Mouse (Mus musculus) stomach, embryonic 14.5 days (tissue): ENCODE measurements around the gene Atp6v0a1. TPM values are rescaled to one million over a fixed set of nuclear protein-coding genes. Genes with fewer than 3 reads are reported as not detected.

Experiments
- ATAC-seq: fragments of 200-750 bp; cut with Nextera tagmentation; 2 replicates; pipeline ENCODE4 v1.8.0; 2017; ENCODE audit warnings: low read depth, moderate TSS enrichment; ENCODE audit not compliant: insufficient number of reproducible peaks, insufficient read depth, low FRiP score
- H3K27ac ChIP-seq: fragments of 300-500 bp; sonication (generic); 2 replicates; pipeline ENCODE4 v1.5.1; 2014; ENCODE audit warnings: mild to moderate bottlenecking, low read length, moderate library complexity, mixed read lengths
- H3K27me3 ChIP-seq: fragments of 300-500 bp; sonication (generic); 2 replicates; pipeline ENCODE4 v1.6.1; 2014; ENCODE audit warnings: low read length, control low read depth, mixed read lengths; ENCODE audit not compliant: control insufficient read depth, insufficient read depth
- H3K36me3 ChIP-seq: fragments of 300-500 bp; sonication (generic); 2 replicates; pipeline ENCODE4 v1.6.1; 2014; ENCODE audit warnings: mild to moderate bottlenecking, control low read depth, low read length, moderate library complexity, mixed read lengths; ENCODE audit not compliant: control insufficient read depth, insufficient read depth
- H3K4me1 ChIP-seq: fragments of 300-500 bp; sonication (generic); 2 replicates; pipeline ENCODE4 v1.6.1; 2014; ENCODE audit warnings: low read length, control low read depth, mixed read lengths; ENCODE audit not compliant: control insufficient read depth, insufficient read depth
- H3K4me2 ChIP-seq: fragments of 300-500 bp; sonication (generic); replicated peaks from 2 replicates; pipeline ENCODE4 v1.6.1; 2014; ENCODE audit warnings: low read depth, low read length, control low read depth
- H3K4me3 ChIP-seq: fragments of 300-500 bp; sonication (generic); 2 replicates; pipeline ENCODE4 v1.5.1; 2014; ENCODE audit warnings: low read depth, low read length, control low read depth
- H3K9ac ChIP-seq: fragments of 300-500 bp; sonication (generic); replicated peaks from 2 replicates; pipeline ENCODE4 v1.6.1; 2014; ENCODE audit warnings: low read depth, mild to moderate bottlenecking, control low read depth, low read length, moderate library complexity, mixed read lengths
- H3K9me3 ChIP-seq: fragments of 300-500 bp; sonication (generic); 2 replicates; pipeline ENCODE4 v1.6.1; 2016; ENCODE audit warnings: low read depth, low read length, control low read depth; ENCODE audit not compliant: control insufficient read depth
- WGBS: fragments of 180-500 bp; shearing (Covaris S2); extraction: QIAGEN DNeasy Blood & Tissue Kit; methylation state at CpG from one replicate; pipeline ENCODE4 v1.1.7; 2014; 5-methylcytosine and 5-hydroxymethylcytosine counted together
- polyA plus RNA-seq: library from polyadenylated mRNA; unstranded; fragments of >200 nt; fragmentation: Nextera tagmentation; extraction: Ambion mirVana; gene quantifications from 2 replicates; pipeline ENCODE4 v1.2.1, GENCODE M21; 2014

Gene Atp6v0a1
- polyA plus RNA-seq, 1 experiment from 2014 or later: 42.0 TPM

- Histone ChIP-seq H3K4me1 (peaks cover 49% of the 10 kb centered on the region), H3K4me2 (no peak overlapping the region), H3K27me3 (no peaks in the 10 kb centered on the region), H3K36me3 (no peaks in the 10 kb centered on the region; the same call in 1 of the 2 replicates), H3K4me3 (no peak overlapping the region), H3K27ac (no peak overlapping the region), H3K9me3 (no peaks in the 10 kb centered on the region), H3K9ac (no peak overlapping the region)
- WGBS: 70% methylated on average over 6 of the region's 6 CpGs
- no peak for ATAC-seq
These were observed 43.5 kb upstream of the Atp6v0a1 start for GRCm38 (mm10) chr11:100965760-100966159.

GRCm38 (mm10) chr11:100967376-100967775, 41.9 kb upstream of the Atp6v0a1 start:
- H3K9me3 ChIP-seq: no peaks in the 10 kb centered on the region
- H3K4me3 ChIP-seq: peak overlapping the region; percentile 3; the same call in 1 of the 2 replicates
- no peak overlapping the region for H3K27ac ChIP-seq
- no peak for ATAC-seq
- 58% methylated on average over 5 of the region's 5 CpGs for WGBS
- peaks cover 48% of the 10 kb centered on the region for H3K4me1 ChIP-seq
- peak overlapping the region; percentile 74 for H3K4me2 ChIP-seq
- H3K9ac ChIP-seq: no peak overlapping the region
- no peaks in the 10 kb centered on the region for H3K27me3 ChIP-seq
- H3K36me3 ChIP-seq: no peaks in the 10 kb centered on the region; the same call in 1 of the 2 replicates

GRCm38 (mm10) chr11:100967881-100968420, 41.3 kb upstream of the Atp6v0a1 start:
- no peak for ATAC-seq
- H3K27ac ChIP-seq: no peak overlapping the region
- peak overlapping the region; percentile 74 for H3K4me2 ChIP-seq
- H3K9ac ChIP-seq: 0 out of 2 replicates have a peak overlapping the region, but pooled peaks have one; percentile 11
- peaks cover 42% of the 10 kb centered on the region for H3K4me1 ChIP-seq
- 83% methylated on average over 5 of the region's 5 CpGs for WGBS
- no peaks in the 10 kb centered on the region; the same call in 1 of the 2 replicates for H3K36me3 ChIP-seq
- H3K27me3 ChIP-seq: no peaks in the 10 kb centered on the region
- peak overlapping the region; percentile 70 for H3K4me3 ChIP-seq
- H3K9me3 ChIP-seq: no peaks in the 10 kb centered on the region

GRCm38 (mm10) chr11:100968501-100968900, 40.8 kb upstream of the Atp6v0a1 start:
- Histone ChIP-seq H3K36me3 (no peaks in the 10 kb centered on the region; the same call in 1 of the 2 replicates), H3K9ac (peak overlapping the region; percentile 87), H3K4me1 (peaks cover 37% of the 10 kb centered on the region), H3K27ac (peak overlapping the region; percentile 95; the same call in 1 of the 2 replicates), H3K4me3 (peak overlapping the region; percentile 70), H3K4me2 (peak overlapping the region; percentile 74), H3K9me3 (no peaks in the 10 kb centered on the region), H3K27me3 (no peaks in the 10 kb centered on the region)
- ATAC-seq: no peak
- WGBS: 69% methylated on average over 5 of the region's 5 CpGs

GRCm38 (mm10) chr11:100969189-100969743, 40.0 kb upstream of the Atp6v0a1 start:
- Histone ChIP-seq H3K27me3 (no peaks in the 10 kb centered on the region), H3K9ac (peak overlapping the region; percentile 87), H3K4me2 (peak overlapping the region; percentile 74), H3K36me3 (no peaks in the 10 kb centered on the region; the same call in 1 of the 2 replicates), H3K4me1 (peaks cover 30% of the 10 kb centered on the region; the same call in 1 of the 2 replicates), H3K4me3 (peak overlapping the region; percentile 70), H3K9me3 (no peaks in the 10 kb centered on the region), H3K27ac (peak overlapping the region; percentile 95)
- 3% methylated on average over 28 of the region's 35 CpGs for WGBS
- no peak for ATAC-seq

GRCm38 (mm10) chr11:100969744-100970556, 39.3 kb upstream of the Atp6v0a1 start:
- ATAC-seq: peak; percentile 71; the same call in 1 of the 2 replicates
- peaks cover 25% of the 10 kb centered on the region; the same call in 1 of the 2 replicates for H3K4me1 ChIP-seq
- peak overlapping the region; percentile 95 for H3K27ac ChIP-seq
- under 1% methylated on average over 65 of the region's 65 CpGs for WGBS
- H3K27me3 ChIP-seq: no peaks in the 10 kb centered on the region
- no peaks in the 10 kb centered on the region for H3K36me3 ChIP-seq
- peak overlapping the region; percentile 87 for H3K9ac ChIP-seq
- no peaks in the 10 kb centered on the region for H3K9me3 ChIP-seq
- H3K4me2 ChIP-seq: peak overlapping the region; percentile 74
- H3K4me3 ChIP-seq: peak overlapping the region; percentile 70

GRCm38 (mm10) chr11:100970557-100970937, 38.7 kb upstream of the Atp6v0a1 start, which contains the start of gene Cavin1:
Gene Cavin1 (minus strand): TSS chr11:100970887.
- Histone ChIP-seq H3K9me3 (no peaks in the 10 kb centered on the region), H3K4me1 (peaks cover 21% of the 10 kb centered on the region; the same call in 1 of the 2 replicates), H3K4me2 (peak within 1 kb of the TSS; percentile 74), H3K27ac (peak within 1 kb of the TSS; percentile 95), H3K27me3 (no peaks in the 10 kb centered on the region), H3K36me3 (no peaks in the 10 kb centered on the region), H3K4me3 (peak within 1 kb of the TSS; percentile 70), H3K9ac (peak within 1 kb of the TSS; percentile 87)
- ATAC-seq: peak; percentile 90
- WGBS: 2% methylated on average over 20 of the region's 20 CpGs

GRCm38 (mm10) chr11:100971455-100971854, 37.8 kb upstream of the Atp6v0a1 start:
- peak overlapping the region; percentile 70; the same call in 1 of the 2 replicates for H3K4me3 ChIP-seq
- H3K9ac ChIP-seq: no peak overlapping the region
- 64% methylated on average over 10 of the region's 10 CpGs for WGBS
- H3K4me1 ChIP-seq: peaks cover 21% of the 10 kb centered on the region; the same call in 1 of the 2 replicates
- no peaks in the 10 kb centered on the region for H3K36me3 ChIP-seq
- no peak for ATAC-seq
- H3K9me3 ChIP-seq: no peaks in the 10 kb centered on the region
- H3K27me3 ChIP-seq: no peaks in the 10 kb centered on the region
- H3K4me2 ChIP-seq: peak overlapping the region; percentile 74
- peak overlapping the region; percentile 95; the same call in 1 of the 2 replicates for H3K27ac ChIP-seq
